Mouse (Mus musculus): ENCODE results near the gene Pdgfc.

- TF ChIP-seq CTCF (IDR thresholded peaks at IDR 0.05; ENCODE audit: low read depth) (no peak), EP300 (IDR thresholded peaks at IDR 0.05; ENCODE audit: low read depth) (no peak)
These were observed 179.4 kb downstream of the Pdgfc start for GRCm38 (mm10) chr3:81215547-81216118.

Measured in liver, postnatal 0 days (tissue).